Comparison of ENCODE assay signal across 12 mouse cellular contexts in genomic region chr17:5327480-5328180, GRCm38 (mm10).
DNase-seq lines count a peak whose midpoint lies in the region; ATAC-seq and TF ChIP-seq lines count a peak whose summit lies in the region.
"Had no signal": no experiment of that assay in that cellular context is flagged by ENCODE, and none has a peak within 500 bp of the region (broad histone marks: within the 10 kb centered on the region; RNA-seq: fewer than 3 reads in every experiment).

No protein-coding gene starts in this region.

- 0 out of 2 replicates have a peak, but pooled peaks have one; percentile 9 for TF ChIP-seq EP300 in liver, postnatal 0 days (IDR thresholded peaks at IDR 0.05; ENCODE audit: low read depth)

- no peak for TF ChIP-seq CTCF in embryonic fibroblast, embryonic 13.5 days (IDR thresholded peaks at IDR 0.05; ENCODE audit: borderline replicate concordance, insufficient read depth, low read length)
- no peak for TF ChIP-seq CTCF in liver, postnatal 0 days (IDR thresholded peaks at IDR 0.05; ENCODE audit: low read depth)

- no peak overlapping the region for H3K9ac ChIP-seq in forebrain, embryonic 13.5 days
- H3K9ac ChIP-seq in liver, postnatal 0 days (replicated peaks), result no peak overlapping the region
- H3K9ac ChIP-seq in neural tube, embryonic 15.5 days (replicated peaks), result no peak overlapping the region
- H3K9ac ChIP-seq: hindbrain, embryonic 12.5 days had no signal

- H3K9me3 ChIP-seq in forebrain, embryonic 13.5 days (replicated peaks), result no peaks in the 10 kb centered on the region
- no peaks in the 10 kb centered on the region for H3K9me3 ChIP-seq in forebrain, embryonic 10.5 days
- H3K9me3 ChIP-seq in liver, postnatal 0 days (ENCODE audit: low read length), result no peaks in the 10 kb centered on the region
- H3K9me3 ChIP-seq in neural tube, embryonic 15.5 days (replicated peaks), result no peaks in the 10 kb centered on the region
- H3K9me3 ChIP-seq: hindbrain, embryonic 12.5 days had no signal

- no peaks in the 10 kb centered on the region for H3K27me3 ChIP-seq in forebrain, embryonic 13.5 days
- H3K27me3 ChIP-seq in forebrain, embryonic 10.5 days (ENCODE audit: poor library complexity, severe bottlenecking), result peaks cover 47% of the 10 kb centered on the region
- H3K27me3 ChIP-seq in liver, postnatal 0 days (ENCODE audit: insufficient read depth, low read length), result no peaks in the 10 kb centered on the region
- H3K27me3 ChIP-seq in neural tube, embryonic 15.5 days (replicated peaks), result 0 out of 2 replicates have a peak, but pooled peaks cover 3% of the 10 kb centered on the region

- no peak for DNase-seq in forebrain, embryonic 10.5 days (ENCODE audit: extremely low spot score, low spot score)
- peak; percentile 91 for DNase-seq in 3T3-L1 (ENCODE audit: low read depth, low spot score)
- no peak for DNase-seq in liver, postnatal 0 days
- DNase-seq in spleen, postnatal 14 days (ENCODE audit: low spot score in 2 of 2), result no peak
- DNase-seq in layer of hippocampus, postnatal 14 days (ENCODE audit: low spot score in 2 of 2), result no peak
- DNase-seq: heart, adult 2 months; kidney, adult 18-20 months; spleen, adult 18-20 months had no signal

- no peak for ATAC-seq in forebrain, embryonic 13.5 days
- ATAC-seq in liver, postnatal 0 days, result peak; percentile 19; the same call in 1 of the 2 replicates
- no peak for ATAC-seq in neural tube, embryonic 15.5 days (ENCODE audit: low FRiP score)

- peaks cover 40% of the 10 kb centered on the region for H3K4me1 ChIP-seq in forebrain, embryonic 13.5 days
- peaks cover 49% of the 10 kb centered on the region for H3K4me1 ChIP-seq in forebrain, embryonic 10.5 days
- peaks cover 19% of the 10 kb centered on the region for H3K4me1 ChIP-seq in embryonic fibroblast, embryonic 13.5 days (ENCODE audit: control insufficient read depth, insufficient read depth, low read length)
- H3K4me1 ChIP-seq in liver, postnatal 0 days (ENCODE audit: insufficient read depth), result peaks cover 2% of the 10 kb centered on the region; the same call in 1 of the 2 replicates
- H3K4me1 ChIP-seq in neural tube, embryonic 15.5 days, result peaks cover 29% of the 10 kb centered on the region

- no peak overlapping the region for H3K4me3 ChIP-seq in forebrain, embryonic 13.5 days
- H3K4me3 ChIP-seq in forebrain, embryonic 10.5 days, result no peak overlapping the region
- H3K4me3 ChIP-seq in embryonic fibroblast, embryonic 13.5 days (ENCODE audit: insufficient read depth, low read length), result no peak overlapping the region
- H3K4me3 ChIP-seq in liver, postnatal 0 days (ENCODE audit: low read depth, low read length), result no peak overlapping the region
- H3K4me3 ChIP-seq in neural tube, embryonic 15.5 days (replicated peaks), result no peak overlapping the region
- H3K4me3 ChIP-seq: heart, adult 2 months; hindbrain, embryonic 12.5 days had no signal

- 84% methylated on average over 12 of the region's 12 CpGs for WGBS in forebrain, embryonic 13.5 days
- 91% methylated on average over 12 of the region's 12 CpGs for WGBS in forebrain, embryonic 10.5 days
- 40% methylated on average over 12 of the region's 12 CpGs for WGBS in liver, postnatal 0 days (ENCODE audit: insufficient replicate concordance)
- WGBS in neural tube, embryonic 15.5 days, result 93% methylated on average over 12 of the region's 12 CpGs

- peak overlapping the region; percentile 35 for H3K27ac ChIP-seq in forebrain, embryonic 13.5 days
- no peak overlapping the region for H3K27ac ChIP-seq in forebrain, embryonic 10.5 days
- H3K27ac ChIP-seq in embryonic fibroblast, embryonic 13.5 days (ENCODE audit: insufficient read depth, low read length), result 0 out of 2 replicates have a peak overlapping the region, but pooled peaks have one; percentile 9
- H3K27ac ChIP-seq in liver, postnatal 0 days (ENCODE audit: low read depth), result peak overlapping the region; percentile 34; the same call in 1 of the 2 replicates
- no peak overlapping the region for H3K27ac ChIP-seq in neural tube, embryonic 15.5 days (replicated peaks)
- H3K27ac ChIP-seq: heart, adult 2 months; hindbrain, embryonic 12.5 days had no signal

- TF ChIP-seq POLR2A in embryonic fibroblast, embryonic 13.5 days (IDR thresholded peaks at IDR 0.05; ENCODE audit: low read depth, low read length), result no peak

- no peak overlapping the region for H3K4me2 ChIP-seq in forebrain, embryonic 13.5 days
- no peak overlapping the region for H3K4me2 ChIP-seq in liver, postnatal 0 days (ENCODE audit: low read depth, low read length)
- no peak overlapping the region for H3K4me2 ChIP-seq in neural tube, embryonic 15.5 days
- H3K4me2 ChIP-seq: hindbrain, embryonic 12.5 days had no signal

- H3K36me3 ChIP-seq in forebrain, embryonic 13.5 days (ENCODE audit: poor library complexity, severe bottlenecking), result peaks cover 54% of the 10 kb centered on the region
- peaks cover 72% of the 10 kb centered on the region for H3K36me3 ChIP-seq in forebrain, embryonic 10.5 days (replicated peaks)
- peaks cover 27% of the 10 kb centered on the region for H3K36me3 ChIP-seq in liver, postnatal 0 days (replicated peaks; ENCODE audit: insufficient read depth, low read length)
- peaks cover 36% of the 10 kb centered on the region for H3K36me3 ChIP-seq in neural tube, embryonic 15.5 days

Comparison
In these comparisons a context has a peak if more than half of its experiments do, and no peak if none do; other contexts are left out.
1. H3K27ac ChIP-seq: peak in forebrain, embryonic 13.5 days (single experiment), embryonic fibroblast, embryonic 13.5 days (single experiment) and liver, postnatal 0 days (single experiment); none in forebrain, embryonic 10.5 days (single experiment) and neural tube, embryonic 15.5 days (single experiment).